Mouse (Mus musculus): ENCODE data around the gene Krtap24-1. TPM values are rescaled to one million over a fixed set of nuclear protein-coding genes. Genes with fewer than 3 reads are reported as not detected.

The Krtap24-1 gene
- polyA plus RNA-seq, 1 experiment = not detected

- no peaks in the 10 kb centered on the region for H3K79me2 ChIP-seq (ENCODE audit: control insufficient read depth, insufficient read depth)
- H3ac ChIP-seq (ENCODE audit: control insufficient read depth, insufficient read length, low read depth) = no peak overlapping the region
- no peak for TF ChIP-seq USF1 (IDR thresholded peaks at IDR 0.05; ENCODE audit: low read depth)
- TF ChIP-seq MYOD1 (IDR thresholded peaks at IDR 0.05; ENCODE audit: control insufficient read depth, insufficient read length, low read depth) = no peak
- no peak for TF ChIP-seq FOSL1 (IDR thresholded peaks at IDR 0.05; ENCODE audit: insufficient read depth, low read length, poor library complexity, severe bottlenecking)
- TF ChIP-seq CTCF (IDR thresholded peaks at IDR 0.05; ENCODE audit: control insufficient read depth, insufficient read depth, insufficient read length) = no peak
- no peak for TF ChIP-seq MYOG (IDR thresholded peaks at IDR 0.05; ENCODE audit: control insufficient read depth, extremely low read depth, insufficient read length)
- TF ChIP-seq CEBPB (IDR thresholded peaks at IDR 0.05; ENCODE audit: low read depth) = no peak
- no peak for TF ChIP-seq MAX (IDR thresholded peaks at IDR 0.05)
- no peaks in the 10 kb centered on the region for H3K36me3 ChIP-seq (ENCODE audit: control insufficient read depth, insufficient read depth)
- H3K4me3 ChIP-seq (ENCODE audit: insufficient read depth, poor library complexity, severe bottlenecking) = no peak overlapping the region
- no peaks in the 10 kb centered on the region for H3K79me3 ChIP-seq (ENCODE audit: low read depth)
- H3K27me3 ChIP-seq (ENCODE audit: control insufficient read depth, insufficient read depth, insufficient read length) = no peaks in the 10 kb centered on the region
These were observed 28.7 kb downstream of the Krtap24-1 start for GRCm38 (mm10) chr16:88583338-88583737.

GRCm38 (mm10) chr16:88575885-88576679 lies 36.0 kb downstream of the Krtap24-1 start:
- no peaks in the 10 kb centered on the region for H3K79me2 ChIP-seq (ENCODE audit: control insufficient read depth, insufficient read depth)
- no peaks in the 10 kb centered on the region for H3K79me3 ChIP-seq (ENCODE audit: low read depth)
- no peak overlapping the region for H3K4me3 ChIP-seq (ENCODE audit: insufficient read depth, poor library complexity, severe bottlenecking)
- H3ac ChIP-seq (ENCODE audit: control insufficient read depth, insufficient read length, low read depth) = no peak overlapping the region
- no peaks in the 10 kb centered on the region for H3K36me3 ChIP-seq (ENCODE audit: control insufficient read depth, insufficient read depth)
- no peaks in the 10 kb centered on the region for H3K27me3 ChIP-seq (ENCODE audit: control insufficient read depth, insufficient read depth, insufficient read length)
- TF ChIP-seq MYOD1 (IDR thresholded peaks at IDR 0.05; ENCODE audit: control insufficient read depth, insufficient read length, low read depth) = no peak
- no peak for TF ChIP-seq MAX (IDR thresholded peaks at IDR 0.05)
- TF ChIP-seq USF1 (IDR thresholded peaks at IDR 0.05; ENCODE audit: low read depth) = no peak
- TF ChIP-seq FOSL1 (IDR thresholded peaks at IDR 0.05; ENCODE audit: insufficient read depth, low read length, poor library complexity, severe bottlenecking) = no peak
- no peak for TF ChIP-seq MYOG (IDR thresholded peaks at IDR 0.05; ENCODE audit: control insufficient read depth, extremely low read depth, insufficient read length)
- no peak for TF ChIP-seq CTCF (IDR thresholded peaks at IDR 0.05; ENCODE audit: control insufficient read depth, insufficient read depth, insufficient read length)
- TF ChIP-seq CEBPB (IDR thresholded peaks at IDR 0.05; ENCODE audit: low read depth) = no peak

- no peak overlapping the region for H3K4me3 ChIP-seq (ENCODE audit: insufficient read depth, poor library complexity, severe bottlenecking)
These were observed 39.1 kb downstream of the Krtap24-1 start for GRCm38 (mm10) chr16:88572904-88573404.

GRCm38 (mm10) chr16:88570136-88570535 lies 41.9 kb downstream of the Krtap24-1 start:
- no peak overlapping the region for H3ac ChIP-seq (ENCODE audit: control insufficient read depth, insufficient read length, low read depth)
- no peaks in the 10 kb centered on the region for H3K36me3 ChIP-seq (ENCODE audit: control insufficient read depth, insufficient read depth)
- H3K79me3 ChIP-seq (ENCODE audit: low read depth) = no peaks in the 10 kb centered on the region
- no peaks in the 10 kb centered on the region for H3K79me2 ChIP-seq (ENCODE audit: control insufficient read depth, insufficient read depth)
- H3K27me3 ChIP-seq (ENCODE audit: control insufficient read depth, insufficient read depth, insufficient read length) = no peaks in the 10 kb centered on the region
- TF ChIP-seq FOSL1 (IDR thresholded peaks at IDR 0.05; ENCODE audit: insufficient read depth, low read length, poor library complexity, severe bottlenecking) (no peak), MAX (IDR thresholded peaks at IDR 0.05) (no peak), USF1 (IDR thresholded peaks at IDR 0.05; ENCODE audit: low read depth) (no peak), CEBPB (IDR thresholded peaks at IDR 0.05; ENCODE audit: low read depth) (no peak), MYOG (IDR thresholded peaks at IDR 0.05; ENCODE audit: control insufficient read depth, extremely low read depth, insufficient read length) (no peak), MYOD1 (IDR thresholded peaks at IDR 0.05; ENCODE audit: control insufficient read depth, insufficient read length, low read depth) (no peak), CTCF (IDR thresholded peaks at IDR 0.05; ENCODE audit: control insufficient read depth, insufficient read depth, insufficient read length) (no peak)
- no peak overlapping the region for H3K4me3 ChIP-seq (ENCODE audit: insufficient read depth, poor library complexity, severe bottlenecking)

More at GRCm38 (mm10) chr16:88572904-88573404, 39.1 kb downstream of the Krtap24-1 start:
- H3K79me2 ChIP-seq (ENCODE audit: control insufficient read depth, insufficient read depth) = no peaks in the 10 kb centered on the region
- H3ac ChIP-seq (ENCODE audit: control insufficient read depth, insufficient read length, low read depth) = no peak overlapping the region
- H3K27me3 ChIP-seq (ENCODE audit: control insufficient read depth, insufficient read depth, insufficient read length) = no peaks in the 10 kb centered on the region
- H3K79me3 ChIP-seq (ENCODE audit: low read depth) = no peaks in the 10 kb centered on the region
- no peaks in the 10 kb centered on the region for H3K36me3 ChIP-seq (ENCODE audit: control insufficient read depth, insufficient read depth)
- TF ChIP-seq CEBPB (IDR thresholded peaks at IDR 0.05; ENCODE audit: low read depth) = no peak
- no peak for TF ChIP-seq FOSL1 (IDR thresholded peaks at IDR 0.05; ENCODE audit: insufficient read depth, low read length, poor library complexity, severe bottlenecking)
- no peak for TF ChIP-seq MYOG (IDR thresholded peaks at IDR 0.05; ENCODE audit: control insufficient read depth, extremely low read depth, insufficient read length)
- TF ChIP-seq CTCF (IDR thresholded peaks at IDR 0.05; ENCODE audit: control insufficient read depth, insufficient read depth, insufficient read length) = no peak
- TF ChIP-seq MYOD1 (IDR thresholded peaks at IDR 0.05; ENCODE audit: control insufficient read depth, insufficient read length, low read depth) = no peak
- TF ChIP-seq MAX (IDR thresholded peaks at IDR 0.05) = no peak
- no peak for TF ChIP-seq USF1 (IDR thresholded peaks at IDR 0.05; ENCODE audit: low read depth)

GRCm38 (mm10) chr16:88569732-88570131 lies 42.3 kb downstream of the Krtap24-1 start:
- no peak for TF ChIP-seq FOSL1 (IDR thresholded peaks at IDR 0.05; ENCODE audit: insufficient read depth, low read length, poor library complexity, severe bottlenecking)
- TF ChIP-seq MAX (IDR thresholded peaks at IDR 0.05) = no peak
- no peak for TF ChIP-seq CTCF (IDR thresholded peaks at IDR 0.05; ENCODE audit: control insufficient read depth, insufficient read depth, insufficient read length)
- TF ChIP-seq USF1 (IDR thresholded peaks at IDR 0.05; ENCODE audit: low read depth) = no peak
- TF ChIP-seq CEBPB (IDR thresholded peaks at IDR 0.05; ENCODE audit: low read depth) = no peak
- no peak for TF ChIP-seq MYOD1 (IDR thresholded peaks at IDR 0.05; ENCODE audit: control insufficient read depth, insufficient read length, low read depth)
- TF ChIP-seq MYOG (IDR thresholded peaks at IDR 0.05; ENCODE audit: control insufficient read depth, extremely low read depth, insufficient read length) = no peak
- Histone ChIP-seq H3K36me3 (ENCODE audit: control insufficient read depth, insufficient read depth) (no peaks in the 10 kb centered on the region), H3K27me3 (ENCODE audit: control insufficient read depth, insufficient read depth, insufficient read length) (no peaks in the 10 kb centered on the region), H3K79me2 (ENCODE audit: control insufficient read depth, insufficient read depth) (no peaks in the 10 kb centered on the region), H3ac (ENCODE audit: control insufficient read depth, insufficient read length, low read depth) (no peak overlapping the region), H3K4me3 (ENCODE audit: insufficient read depth, poor library complexity, severe bottlenecking) (no peak overlapping the region), H3K79me3 (ENCODE audit: low read depth) (no peaks in the 10 kb centered on the region)
